Mouse (Mus musculus): ENCODE data around the gene Tbx10. TPM values are rescaled to one million over a fixed set of nuclear protein-coding genes. Genes with fewer than 3 reads are reported as not detected.
"Not testable (repeated sequence)": the region's sequence is repeated elsewhere in the genome, so short reads cannot be mapped to it uniquely, and the experiment has no call there.

Tbx10 gene
- polyA plus RNA-seq, 1 experiment = 0.33 TPM

- TF ChIP-seq POLR2A (IDR thresholded peaks at IDR 0.05; ENCODE audit: borderline replicate concordance, insufficient read depth, low read length) = peak; percentile 84
- TF ChIP-seq CTCF (IDR thresholded peaks at IDR 0.05; ENCODE audit: borderline replicate concordance, insufficient read depth, low read depth, low read length) = no peak
- WGBS = under 1% methylated on average over 26 of the region's 26 CpGs
- peaks cover 6% of the 10 kb centered on the region for H3K4me1 ChIP-seq (ENCODE audit: control insufficient read depth, insufficient read depth, low read length)
- DNase-seq = peak; percentile 83 to 84
- peak within 1 kb of the TSS; percentile 47 for H3K27ac ChIP-seq (ENCODE audit: insufficient read depth, low read length)
- H3K4me3 ChIP-seq (replicated peaks; ENCODE audit: insufficient read depth, low read depth, low read length) = peak within 1 kb of the TSS; percentile 78
- no peaks in the 10 kb centered on the region for H3K27me3 ChIP-seq (ENCODE audit: control insufficient read depth, insufficient read depth, low read length)
Observed at GRCm38 (mm10) chr19:4037788-4038232, 45.3 kb downstream of the Tbx10 start, which contains the start of gene Gstp1. Gene Gstp1, minus strand, starts transcription at chr19:4037985.

DNA sequence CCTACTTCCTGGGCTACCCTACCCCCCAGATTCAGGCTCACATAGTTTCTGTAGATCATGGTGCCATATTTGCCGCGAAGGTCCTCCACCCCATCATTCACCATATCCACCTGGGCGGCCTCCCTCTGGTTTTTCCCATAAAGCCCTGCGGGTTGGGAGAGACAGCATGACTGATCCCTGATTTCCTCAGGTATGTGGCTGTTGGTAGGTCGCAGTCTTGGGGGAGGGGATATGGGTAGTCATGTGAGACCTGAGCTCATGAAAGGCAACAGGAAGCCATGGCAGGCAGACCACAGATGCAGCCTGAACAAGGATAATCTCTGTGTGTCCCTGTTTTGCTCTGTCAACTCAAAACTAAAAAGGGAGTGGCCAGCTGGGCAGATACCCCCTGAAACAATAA, 48.4 kb downstream of the Tbx10 start:
- WGBS = 89% methylated on average over 5 of the region's 5 CpGs
- H3K27me3 ChIP-seq (ENCODE audit: control insufficient read depth, insufficient read depth, low read length); H3K4me3 ChIP-seq (replicated peaks; ENCODE audit: insufficient read depth, low read depth, low read length); H3K27ac ChIP-seq (ENCODE audit: insufficient read depth, low read length); DNase-seq; H3K4me1 ChIP-seq (ENCODE audit: control insufficient read depth, insufficient read depth, low read length): not testable (repeated sequence)

DNA sequence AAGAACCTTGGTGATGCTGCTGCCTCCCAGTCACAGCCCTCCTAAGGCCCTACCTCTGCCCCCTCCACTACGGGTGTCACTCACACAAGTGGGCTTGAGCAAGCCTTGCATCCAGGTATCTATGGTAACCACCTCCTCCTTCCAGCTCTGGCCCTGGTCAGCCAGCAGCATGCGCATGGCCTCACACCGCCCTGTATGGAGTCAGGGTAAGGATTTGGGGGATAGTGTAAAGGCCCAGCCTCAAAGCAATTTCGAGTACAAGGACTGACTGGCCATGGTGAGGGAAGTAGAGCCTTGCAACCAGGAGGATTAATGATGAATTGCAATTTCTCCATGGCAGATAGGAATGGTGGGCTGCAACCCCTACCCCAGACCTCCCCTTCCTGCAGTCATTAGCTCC, 48.9 kb downstream of the Tbx10 start:
- H3K27ac ChIP-seq (ENCODE audit: insufficient read depth, low read length); DNase-seq; H3K27me3 ChIP-seq (ENCODE audit: control insufficient read depth, insufficient read depth, low read length); H3K4me1 ChIP-seq (ENCODE audit: control insufficient read depth, insufficient read depth, low read length); H3K4me3 ChIP-seq (replicated peaks; ENCODE audit: insufficient read depth, low read depth, low read length): not testable (repeated sequence)
- WGBS = 86% methylated on average over 3 of the region's 4 CpGs

DNA sequence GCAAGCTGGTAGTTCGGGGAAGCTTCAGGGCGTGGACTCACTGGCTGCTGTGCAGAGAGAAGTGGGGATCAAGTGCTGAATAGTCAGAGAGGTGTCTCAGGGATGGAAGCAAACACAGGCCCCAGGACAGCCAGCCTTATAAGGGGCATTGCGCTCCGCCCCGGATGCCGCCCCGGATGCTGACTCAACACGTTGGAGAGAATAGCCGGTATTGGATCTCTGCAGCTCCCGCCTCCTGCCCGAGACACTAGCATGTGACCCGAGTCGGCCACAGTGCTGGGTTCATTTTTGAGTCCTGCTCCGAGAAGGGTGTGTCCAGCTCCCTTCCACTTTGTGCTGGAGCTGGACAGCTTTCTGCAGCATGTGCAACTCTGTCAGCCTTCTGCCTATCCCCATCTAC, 49.6 kb downstream of the Tbx10 start:
- Histone ChIP-seq H3K4me1 (ENCODE audit: control insufficient read depth, insufficient read depth, low read length) (peaks cover 3% of the 10 kb centered on the region; the same call in 1 of the 2 replicates), H3K27ac (ENCODE audit: insufficient read depth, low read length) (no peak overlapping the region), H3K27me3 (ENCODE audit: control insufficient read depth, insufficient read depth, low read length) (no peaks in the 10 kb centered on the region), H3K4me3 (replicated peaks; ENCODE audit: insufficient read depth, low read depth, low read length) (no peak overlapping the region)
- WGBS = 78% methylated on average over 14 of the region's 14 CpGs
- TF ChIP-seq CTCF (IDR thresholded peaks at IDR 0.05; ENCODE audit: borderline replicate concordance, insufficient read depth, low read depth, low read length) (no peak), POLR2A (IDR thresholded peaks at IDR 0.05; ENCODE audit: borderline replicate concordance, insufficient read depth, low read length) (no peak)
- no peak for DNase-seq

DNA sequence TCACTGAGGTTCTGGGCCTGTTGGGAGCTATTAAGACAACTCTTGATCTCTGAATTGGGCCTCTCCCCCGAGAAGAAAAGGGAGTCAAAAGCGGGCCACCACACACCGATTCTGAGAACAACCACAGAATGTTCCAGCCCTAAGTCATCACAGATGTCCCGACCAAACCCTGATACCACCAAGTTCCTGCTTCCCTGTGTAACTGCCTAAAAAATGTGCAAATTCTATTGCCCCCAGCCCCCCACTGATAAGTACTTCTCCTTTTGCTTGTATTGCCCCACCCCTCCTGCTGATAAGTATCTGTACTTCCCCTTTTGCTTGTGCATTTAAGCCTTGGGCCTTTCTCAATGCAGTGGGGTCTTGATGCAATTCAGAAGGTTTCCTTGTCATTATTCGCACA, 51.6 kb downstream of the Tbx10 start:
- not testable (repeated sequence) for H3K4me3 ChIP-seq (replicated peaks; ENCODE audit: insufficient read depth, low read depth, low read length); H3K27me3 ChIP-seq (ENCODE audit: control insufficient read depth, insufficient read depth, low read length); DNase-seq; H3K27ac ChIP-seq (ENCODE audit: insufficient read depth, low read length); H3K4me1 ChIP-seq (ENCODE audit: control insufficient read depth, insufficient read depth, low read length)
- WGBS = 90% methylated on average over 5 of the region's 5 CpGs

- Histone ChIP-seq H3K4me3 (replicated peaks; ENCODE audit: insufficient read depth, low read depth, low read length) (peak within 1 kb of the TSS; percentile 35), H3K4me1 (ENCODE audit: control insufficient read depth, insufficient read depth, low read length) (peaks cover 7% of the 10 kb centered on the region), H3K27ac (ENCODE audit: insufficient read depth, low read length) (peak within 1 kb of the TSS; percentile 75), H3K27me3 (ENCODE audit: control insufficient read depth, insufficient read depth, low read length) (no peaks in the 10 kb centered on the region)
- DNase-seq = peak; percentile 81 to 84
- 15% methylated on average over 16 of the region's 16 CpGs for WGBS
- no peak for TF ChIP-seq POLR2A (IDR thresholded peaks at IDR 0.05; ENCODE audit: borderline replicate concordance, insufficient read depth, low read length)
- peak; percentile 61 for TF ChIP-seq CTCF (IDR thresholded peaks at IDR 0.05; ENCODE audit: borderline replicate concordance, insufficient read depth, low read depth, low read length)
Observed at GRCm38 (mm10) chr19:4045966-4046865, 53.7 kb downstream of the Tbx10 start, which contains the start of gene Gstp2. Gene Gstp2, minus strand, starts transcription at chr19:4046023.

DNA sequence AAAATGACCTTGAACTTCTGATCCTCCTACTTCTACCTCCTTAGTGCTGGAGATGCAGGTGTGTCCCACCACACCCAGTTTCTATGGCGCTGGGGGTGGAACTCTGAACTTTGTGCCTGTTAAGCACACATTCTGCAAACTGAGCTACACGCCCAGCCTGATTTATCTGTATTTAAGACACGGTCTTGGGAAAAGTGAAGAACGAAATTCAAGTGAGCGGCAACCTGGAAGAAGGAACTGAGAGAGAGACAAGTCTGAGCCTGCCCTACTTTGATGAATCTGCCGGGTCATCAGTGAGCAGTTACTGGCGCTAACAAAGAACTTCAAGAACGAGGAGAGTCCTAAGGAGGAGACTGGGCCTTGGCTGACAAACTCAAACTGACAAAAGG, 54.3 kb downstream of the Tbx10 start:
- Histone ChIP-seq H3K27me3 (ENCODE audit: control insufficient read depth, insufficient read depth, low read length) (no peaks in the 10 kb centered on the region), H3K4me1 (ENCODE audit: control insufficient read depth, insufficient read depth, low read length) (peaks cover 7% of the 10 kb centered on the region), H3K4me3 (replicated peaks; ENCODE audit: insufficient read depth, low read depth, low read length) (no peak overlapping the region), H3K27ac (ENCODE audit: insufficient read depth, low read length) (no peak overlapping the region)
- no peak for DNase-seq
- WGBS = 92% methylated on average over 8 of the region's 8 CpGs
- TF ChIP-seq POLR2A (IDR thresholded peaks at IDR 0.05; ENCODE audit: borderline replicate concordance, insufficient read depth, low read length) (no peak), CTCF (IDR thresholded peaks at IDR 0.05; ENCODE audit: borderline replicate concordance, insufficient read depth, low read depth, low read length) (no peak)

DNA sequence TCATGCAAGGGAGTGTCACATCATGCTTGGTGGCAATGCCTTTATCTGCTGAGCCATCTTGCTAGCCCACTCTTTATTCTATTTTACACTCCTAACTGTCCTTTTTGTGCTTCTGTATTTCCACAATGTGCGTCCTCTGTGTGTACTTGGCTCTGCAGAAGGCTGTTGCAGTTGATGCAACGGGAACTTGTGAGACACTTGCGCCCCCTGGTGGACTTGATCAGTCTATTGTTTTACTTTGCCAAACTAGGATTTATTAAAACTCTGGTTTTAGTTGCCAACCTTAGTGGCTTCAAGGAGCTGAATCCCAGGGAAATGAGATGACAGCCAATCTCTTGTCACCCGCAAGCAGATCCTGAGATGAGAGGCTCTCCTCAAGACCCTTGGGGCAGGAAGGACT, 55.3 kb downstream of the Tbx10 start:
- Histone ChIP-seq H3K4me3 (replicated peaks; ENCODE audit: insufficient read depth, low read depth, low read length) (no peak overlapping the region), H3K27me3 (ENCODE audit: control insufficient read depth, insufficient read depth, low read length) (no peaks in the 10 kb centered on the region), H3K4me1 (ENCODE audit: control insufficient read depth, insufficient read depth, low read length) (peaks cover 7% of the 10 kb centered on the region), H3K27ac (ENCODE audit: insufficient read depth, low read length) (no peak overlapping the region)
- DNase-seq = peak; percentile 79 to 82
- TF ChIP-seq CTCF (IDR thresholded peaks at IDR 0.05; ENCODE audit: borderline replicate concordance, insufficient read depth, low read depth, low read length) (peak; percentile 80), POLR2A (IDR thresholded peaks at IDR 0.05; ENCODE audit: borderline replicate concordance, insufficient read depth, low read length) (no peak)
- 15% methylated on average over 4 of the region's 4 CpGs for WGBS

DNA sequence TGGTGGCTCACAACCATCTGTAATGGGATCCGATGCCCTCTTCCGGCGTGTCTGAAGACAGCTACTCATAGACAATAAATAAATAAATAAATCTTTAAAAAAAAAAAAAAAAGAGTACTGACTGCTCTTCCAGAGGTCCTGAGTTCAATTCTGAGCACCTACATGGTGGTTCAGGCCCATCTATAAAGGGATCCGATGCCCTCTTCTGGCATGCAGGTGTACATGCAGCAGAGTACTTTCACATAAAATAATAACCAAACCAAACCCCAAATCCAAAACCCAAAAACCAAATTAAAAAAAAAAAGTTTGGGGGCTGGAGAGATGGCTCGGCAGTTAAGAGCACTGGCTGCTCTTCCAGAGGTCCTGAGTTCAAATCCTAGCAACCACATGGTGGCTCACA, 56.5 kb downstream of the Tbx10 start:
- H3K27me3 ChIP-seq (ENCODE audit: control insufficient read depth, insufficient read depth, low read length); H3K27ac ChIP-seq (ENCODE audit: insufficient read depth, low read length); H3K4me3 ChIP-seq (replicated peaks; ENCODE audit: insufficient read depth, low read depth, low read length); DNase-seq: not testable (repeated sequence)
- WGBS = 82% methylated on average over 5 of the region's 5 CpGs
- peaks cover 11% of the 10 kb centered on the region for H3K4me1 ChIP-seq (ENCODE audit: control insufficient read depth, insufficient read depth, low read length)
